Mouse (Mus musculus): Measurements from ENCODE around the gene Orm3. TPM values are rescaled to one million over a fixed set of nuclear protein-coding genes. Genes with fewer than 3 reads are reported as not detected.
A peak's percentile ranks its signal among the peaks of the same experiment; 100 is the strongest.

Gene Orm3
- polyA plus RNA-seq, 1 experiment from 2014 or later = not detected

DNA sequence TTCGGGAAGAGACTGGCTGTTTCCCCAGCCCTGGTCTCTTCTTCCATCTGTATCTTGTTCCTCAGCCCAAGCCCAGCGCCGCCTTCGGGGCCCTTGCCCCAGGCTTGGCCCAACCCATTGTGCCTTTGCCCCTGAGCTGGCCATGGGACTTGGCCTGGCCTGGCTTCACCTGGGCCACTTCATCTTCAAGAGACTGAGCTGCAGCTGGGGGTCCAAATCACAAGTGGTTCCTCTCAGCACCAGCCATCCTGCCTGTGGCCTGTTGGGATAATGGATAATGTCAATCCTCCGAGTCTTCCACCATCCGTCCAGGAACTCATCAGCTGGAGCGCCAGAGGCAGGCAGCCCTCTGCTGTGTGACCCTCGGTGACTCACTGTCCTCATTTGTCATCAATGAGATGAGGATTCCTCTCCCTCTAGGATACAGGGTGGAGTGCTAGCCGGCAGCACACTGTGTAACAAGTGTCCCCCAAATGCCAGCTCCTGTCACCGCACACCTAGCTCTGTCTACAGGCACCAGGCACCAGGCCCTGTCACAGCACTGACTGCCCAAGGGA is 42.1 kb downstream of the Orm3 start:
- no peak for ATAC-seq
- peaks cover 9% of the 10 kb centered on the region; the same call in 1 of the 2 replicates for H3K36me3 ChIP-seq (ENCODE audit: control insufficient read depth, insufficient read depth)
- 88% methylated on average over 10 of the region's 10 CpGs for WGBS
- H3K27ac ChIP-seq (ENCODE audit: low read length) = no peak overlapping the region
- H3K4me2 ChIP-seq (ENCODE audit: low read length) = no peak overlapping the region
- peaks cover 24% of the 10 kb centered on the region for H3K4me1 ChIP-seq (replicated peaks; ENCODE audit: control insufficient read depth, insufficient read depth, low read length)
- H3K9me3 ChIP-seq (ENCODE audit: control insufficient read depth, low read length) = no peaks in the 10 kb centered on the region
- H3K27me3 ChIP-seq (replicated peaks; ENCODE audit: control insufficient read depth, insufficient read depth, low read length) = no peaks in the 10 kb centered on the region
- no peak overlapping the region for H3K9ac ChIP-seq (replicated peaks; ENCODE audit: low read depth, low read length)
- no peak overlapping the region for H3K4me3 ChIP-seq (replicated peaks; ENCODE audit: low read length)

DNA sequence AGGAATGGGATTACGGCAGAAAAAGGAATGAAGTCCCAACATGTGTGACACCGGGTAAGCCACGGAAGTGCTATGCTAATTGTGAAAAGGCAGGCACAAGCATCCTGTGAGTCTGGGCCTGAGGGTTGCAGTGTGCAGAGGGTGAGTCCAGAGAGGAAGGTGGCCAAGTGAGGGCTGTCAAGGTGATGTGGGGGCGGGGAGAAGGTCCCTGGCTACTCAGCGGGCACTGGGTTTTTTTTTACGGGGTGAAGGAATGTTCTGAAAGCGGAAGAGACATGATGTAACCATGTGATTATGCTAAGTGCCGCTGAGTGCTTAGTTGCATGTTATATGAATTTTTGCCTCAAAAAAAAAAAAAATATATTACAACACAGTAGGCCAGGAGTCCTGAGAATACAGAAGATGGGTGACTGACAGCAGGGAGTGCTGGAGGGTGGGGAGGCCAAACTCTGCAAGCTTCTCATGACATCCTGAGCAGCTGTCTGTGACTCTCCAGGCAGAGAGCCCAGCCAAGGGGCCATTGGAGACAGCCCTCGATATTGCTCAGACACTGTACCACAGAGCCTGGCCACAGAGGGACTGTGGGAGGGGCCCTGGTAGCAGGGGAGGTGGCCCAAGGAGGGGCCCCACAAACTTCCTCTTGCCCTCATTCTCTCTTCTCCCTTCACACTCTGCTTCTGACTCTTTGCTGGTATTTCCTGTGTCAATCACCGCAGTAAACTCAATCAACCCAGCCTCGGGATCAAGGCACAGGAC is 43.1 kb downstream of the Orm3 start:
- Histone ChIP-seq H3K4me3 (replicated peaks; ENCODE audit: low read length) (no peak overlapping the region), H3K9ac (replicated peaks; ENCODE audit: low read depth, low read length) (no peak overlapping the region), H3K27me3 (replicated peaks; ENCODE audit: control insufficient read depth, insufficient read depth, low read length) (no peaks in the 10 kb centered on the region), H3K4me2 (ENCODE audit: low read length) (no peak overlapping the region), H3K9me3 (ENCODE audit: control insufficient read depth, low read length) (no peaks in the 10 kb centered on the region), H3K4me1 (replicated peaks; ENCODE audit: control insufficient read depth, insufficient read depth, low read length) (peaks cover 34% of the 10 kb centered on the region), H3K36me3 (ENCODE audit: control insufficient read depth, insufficient read depth) (peaks cover 9% of the 10 kb centered on the region; the same call in 1 of the 2 replicates), H3K27ac (ENCODE audit: low read length) (no peak overlapping the region)
- no peak for ATAC-seq
- WGBS = 61% methylated on average over 11 of the region's 11 CpGs

DNA sequence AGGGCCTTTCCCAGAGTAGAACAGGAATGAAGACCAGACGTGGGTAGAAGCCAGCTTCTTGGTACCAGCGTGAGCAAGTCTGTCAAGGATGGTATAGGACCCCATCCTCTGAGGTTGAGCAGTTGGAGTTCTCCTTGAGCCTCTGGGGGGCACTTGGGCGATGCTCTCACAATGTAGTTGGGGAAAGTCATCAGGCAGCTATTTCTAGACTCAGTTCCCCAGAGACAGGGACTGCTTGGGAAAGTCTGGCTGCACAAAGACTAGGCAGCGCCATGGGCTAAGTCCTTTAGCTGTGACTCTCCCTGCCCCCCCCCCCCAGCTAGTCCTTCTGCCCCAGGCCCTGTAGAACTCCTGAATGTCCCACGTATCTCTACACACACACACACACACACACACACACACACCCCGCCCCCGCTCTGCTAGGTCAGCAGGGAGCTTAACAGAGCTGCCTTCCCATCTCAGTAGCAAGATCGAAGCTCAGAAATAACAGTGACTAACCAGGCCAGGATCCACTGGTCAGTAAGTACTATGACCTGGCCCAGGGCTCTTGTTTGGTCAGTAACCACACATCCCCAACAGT is 43.8 kb downstream of the Orm3 start:
- 70% methylated on average over 8 of the region's 8 CpGs for WGBS
- peaks cover 42% of the 10 kb centered on the region for H3K4me1 ChIP-seq (replicated peaks; ENCODE audit: control insufficient read depth, insufficient read depth, low read length)
- ATAC-seq = no peak
- H3K4me2 ChIP-seq (ENCODE audit: low read length) = no peak overlapping the region; the same call in 1 of the 2 replicates
- peaks cover 7% of the 10 kb centered on the region; the same call in 1 of the 2 replicates for H3K36me3 ChIP-seq (ENCODE audit: control insufficient read depth, insufficient read depth)
- no peak overlapping the region for H3K4me3 ChIP-seq (replicated peaks; ENCODE audit: low read length)
- no peaks in the 10 kb centered on the region for H3K27me3 ChIP-seq (replicated peaks; ENCODE audit: control insufficient read depth, insufficient read depth, low read length)
- no peaks in the 10 kb centered on the region for H3K9me3 ChIP-seq (ENCODE audit: control insufficient read depth, low read length)
- no peak overlapping the region for H3K27ac ChIP-seq (ENCODE audit: low read length)
- H3K9ac ChIP-seq (replicated peaks; ENCODE audit: low read depth, low read length) = no peak overlapping the region

DNA sequence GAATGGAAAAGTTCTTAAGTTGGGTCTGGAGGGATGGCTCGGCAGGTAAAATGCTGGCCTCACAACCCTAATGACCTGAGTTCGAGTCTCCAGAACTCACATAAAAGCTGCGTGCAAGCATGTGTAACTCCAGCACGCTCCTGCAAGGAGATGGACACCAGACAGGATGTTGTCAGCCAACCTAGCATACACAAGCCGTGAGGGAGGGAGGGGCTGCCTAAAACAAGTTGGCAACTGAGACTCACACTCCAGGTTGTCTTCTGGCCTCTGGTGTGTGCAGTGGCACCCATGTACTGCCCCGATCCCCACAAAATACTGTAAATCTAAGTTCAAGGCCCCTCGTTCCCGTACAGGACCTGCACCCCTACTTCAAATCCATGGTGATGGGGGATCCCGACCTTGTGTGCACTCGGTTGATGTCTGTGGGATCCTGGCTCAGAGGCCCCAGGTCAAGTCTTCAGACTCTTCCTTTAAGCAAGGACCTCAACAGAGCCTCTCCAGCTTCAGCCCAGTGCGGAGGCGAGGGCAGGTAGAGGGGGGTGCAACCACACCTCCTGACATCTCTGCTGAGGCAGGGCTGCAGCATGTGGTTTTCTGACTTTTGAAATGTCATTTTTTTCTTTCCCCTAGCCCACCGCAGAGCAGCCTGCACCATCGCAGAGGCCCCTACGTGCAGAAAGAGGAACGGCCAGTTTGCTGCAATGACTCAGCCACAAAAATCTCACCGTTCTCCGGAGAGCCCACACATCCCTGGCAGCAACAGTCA is 44.8 kb downstream of the Orm3 start:
- no peak overlapping the region for H3K9ac ChIP-seq (replicated peaks; ENCODE audit: low read depth, low read length)
- ATAC-seq = no peak
- 92% methylated on average over 18 of the region's 18 CpGs for WGBS
- no peak overlapping the region for H3K4me3 ChIP-seq (replicated peaks; ENCODE audit: low read length)
- peaks cover 51% of the 10 kb centered on the region for H3K4me1 ChIP-seq (replicated peaks; ENCODE audit: control insufficient read depth, insufficient read depth, low read length)
- H3K27ac ChIP-seq (ENCODE audit: low read length) = no peak overlapping the region
- no peaks in the 10 kb centered on the region for H3K36me3 ChIP-seq (ENCODE audit: control insufficient read depth, insufficient read depth)
- no peaks in the 10 kb centered on the region for H3K27me3 ChIP-seq (replicated peaks; ENCODE audit: control insufficient read depth, insufficient read depth, low read length)
- no peaks in the 10 kb centered on the region for H3K9me3 ChIP-seq (ENCODE audit: control insufficient read depth, low read length)
- no peak overlapping the region for H3K4me2 ChIP-seq (ENCODE audit: low read length)

DNA sequence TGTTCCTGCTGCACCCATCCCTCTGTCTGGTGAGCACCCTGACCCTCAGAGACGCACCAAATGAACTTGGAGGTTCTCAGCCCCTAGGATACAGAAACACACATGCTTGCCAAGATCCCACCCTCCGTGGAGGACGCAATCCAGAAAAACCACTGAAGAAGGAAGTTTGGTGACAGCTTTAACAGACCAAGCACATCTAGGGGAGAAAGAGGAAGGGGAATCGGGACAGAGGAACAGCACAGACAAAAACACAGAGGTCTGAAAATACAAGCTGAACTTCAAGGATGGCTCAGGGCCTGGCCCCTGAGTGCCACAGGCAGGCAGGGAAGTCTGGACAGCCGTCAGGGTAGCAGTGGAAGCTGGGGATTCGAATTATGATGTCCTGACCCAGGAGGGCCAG is 45.7 kb downstream of the Orm3 start:
- Histone ChIP-seq H3K4me3 (replicated peaks; ENCODE audit: low read length) (no peak overlapping the region), H3K4me1 (replicated peaks; ENCODE audit: control insufficient read depth, insufficient read depth, low read length) (peaks cover 58% of the 10 kb centered on the region), H3K27me3 (replicated peaks; ENCODE audit: control insufficient read depth, insufficient read depth, low read length) (no peaks in the 10 kb centered on the region), H3K4me2 (ENCODE audit: low read length) (no peak overlapping the region), H3K27ac (ENCODE audit: low read length) (no peak overlapping the region), H3K9ac (replicated peaks; ENCODE audit: low read depth, low read length) (no peak overlapping the region), H3K9me3 (ENCODE audit: control insufficient read depth, low read length) (no peaks in the 10 kb centered on the region), H3K36me3 (ENCODE audit: control insufficient read depth, insufficient read depth) (no peaks in the 10 kb centered on the region)
- 71% methylated on average over 6 of the region's 6 CpGs for WGBS
- ATAC-seq = no peak

DNA sequence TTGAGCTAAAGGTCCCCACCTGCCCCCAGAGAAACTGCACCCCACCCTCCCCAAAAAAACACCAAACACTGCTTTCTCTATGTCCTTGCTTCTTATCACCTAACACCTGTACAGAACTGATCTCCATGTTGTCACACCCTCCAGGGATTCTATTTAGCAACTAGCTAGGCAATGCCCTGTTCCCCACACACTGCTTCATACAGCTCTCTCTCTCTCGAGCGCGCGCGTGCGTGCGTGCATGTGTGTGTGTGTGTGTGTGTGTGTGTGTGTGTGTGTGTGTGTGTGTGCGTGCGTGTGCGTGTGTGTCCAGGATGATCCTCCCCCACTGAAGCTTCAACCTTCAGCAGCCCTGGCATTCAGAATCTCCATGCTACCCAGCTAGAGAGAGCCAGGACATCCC is 46.1 kb downstream of the Orm3 start:
- H3K4me1 ChIP-seq (replicated peaks; ENCODE audit: control insufficient read depth, insufficient read depth, low read length) = peaks cover 62% of the 10 kb centered on the region
- H3K27ac ChIP-seq (ENCODE audit: low read length) = peak overlapping the region; percentile 88
- no peaks in the 10 kb centered on the region for H3K27me3 ChIP-seq (replicated peaks; ENCODE audit: control insufficient read depth, insufficient read depth, low read length)

DNA sequence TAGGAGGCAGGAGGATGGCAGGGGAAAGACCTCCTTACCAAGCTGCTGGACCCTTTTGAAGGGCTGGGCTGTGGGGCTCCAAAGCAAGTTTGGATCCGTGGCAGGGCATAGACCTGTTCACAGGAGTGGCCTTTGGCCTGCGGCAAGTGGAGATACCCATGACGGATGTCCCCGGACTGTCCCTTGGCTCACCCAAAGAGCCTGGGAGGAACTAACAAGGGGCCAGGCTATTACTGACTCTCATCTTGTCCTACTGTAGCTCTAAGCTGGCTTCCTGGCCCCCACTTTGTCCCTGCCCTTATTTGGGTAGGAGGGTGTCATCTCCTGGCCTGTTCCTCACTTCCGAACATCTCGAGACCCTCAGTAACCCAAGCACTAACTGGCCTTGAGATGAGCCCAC is 46.6 kb downstream of the Orm3 start:
- peak overlapping the region; percentile 50 for H3K9ac ChIP-seq (replicated peaks; ENCODE audit: low read depth, low read length)
- no peaks in the 10 kb centered on the region for H3K9me3 ChIP-seq (ENCODE audit: control insufficient read depth, low read length)
- WGBS = 62% methylated on average over 6 of the region's 6 CpGs

More for the DNA sequence above, 46.1 kb downstream of the Orm3 start:
- Histone ChIP-seq H3K4me3 (replicated peaks; ENCODE audit: low read length) (no peak overlapping the region), H3K4me2 (ENCODE audit: low read length) (no peak overlapping the region), H3K9me3 (ENCODE audit: control insufficient read depth, low read length) (no peaks in the 10 kb centered on the region), H3K36me3 (ENCODE audit: control insufficient read depth, insufficient read depth) (no peaks in the 10 kb centered on the region), H3K9ac (replicated peaks; ENCODE audit: low read depth, low read length) (no peak overlapping the region)
- WGBS = 93% methylated on average over 10 of the region's 10 CpGs
- no peak for ATAC-seq

DNA sequence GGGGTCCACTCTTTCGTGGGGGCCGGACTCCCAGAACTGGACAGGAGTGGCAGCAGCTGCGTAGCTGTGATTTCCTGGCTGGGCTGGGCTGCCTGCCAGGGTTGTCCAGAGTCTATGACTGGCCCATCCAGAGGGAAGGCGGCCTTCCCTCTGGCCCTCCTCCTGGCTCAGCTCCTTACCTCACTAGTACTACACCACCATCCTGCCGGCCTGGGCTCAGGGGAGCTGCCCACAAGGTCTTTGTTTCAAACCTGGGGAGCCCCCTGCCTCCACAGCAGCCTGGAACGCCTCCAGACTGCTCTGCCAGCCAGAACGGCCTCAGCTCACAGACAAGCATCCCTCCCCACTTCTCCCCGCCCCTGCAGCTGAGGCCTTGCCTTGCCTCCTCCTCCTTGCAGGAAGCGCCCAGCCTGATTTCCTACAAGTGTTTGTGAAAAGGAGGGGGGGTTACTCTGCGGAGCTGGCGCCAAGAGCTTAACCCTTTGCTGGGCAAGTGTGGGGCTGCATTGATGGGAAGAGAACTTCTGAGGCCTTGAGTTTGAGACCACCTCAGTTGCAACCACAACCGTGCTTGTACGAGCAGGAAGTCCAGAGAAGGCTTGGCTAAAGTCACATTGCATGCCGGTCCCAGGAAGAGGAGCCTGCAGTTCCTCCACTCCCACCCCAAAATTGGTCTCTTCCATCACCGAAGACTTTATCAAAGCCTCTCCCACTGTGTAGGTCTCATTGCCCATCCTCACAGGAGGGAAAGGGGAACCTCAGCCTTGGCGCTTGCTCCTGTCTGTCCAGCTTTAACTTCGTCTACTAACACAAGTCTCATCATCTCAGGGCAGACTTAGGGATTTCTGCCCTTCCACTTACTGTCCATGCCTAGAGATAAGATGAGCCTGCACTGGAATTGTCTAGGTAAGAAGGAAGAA is 47.3 kb downstream of the Orm3 start, which contains the start of gene Akna:
TSS of gene Akna (minus strand) at position 315 of the 920 bp plus-strand sequence.
- WGBS = 6% methylated on average over 17 of the region's 17 CpGs
- Histone ChIP-seq H3K27ac (ENCODE audit: low read length) (peak within 1 kb of the TSS; percentile 88), H3K9me3 (ENCODE audit: control insufficient read depth, low read length) (no peaks in the 10 kb centered on the region), H3K4me1 (replicated peaks; ENCODE audit: control insufficient read depth, insufficient read depth, low read length) (peaks cover 72% of the 10 kb centered on the region), H3K4me2 (ENCODE audit: low read length) (peak within 1 kb of the TSS; percentile 46), H3K36me3 (ENCODE audit: control insufficient read depth, insufficient read depth) (no peaks in the 10 kb centered on the region), H3K9ac (replicated peaks; ENCODE audit: low read depth, low read length) (peak within 1 kb of the TSS; percentile 50), H3K4me3 (replicated peaks; ENCODE audit: low read length) (peak within 1 kb of the TSS; percentile 26), H3K27me3 (replicated peaks; ENCODE audit: control insufficient read depth, insufficient read depth, low read length) (no peaks in the 10 kb centered on the region)
- ATAC-seq = peak; percentile 79

More for the DNA sequence above, 46.6 kb downstream of the Orm3 start:
- no peaks in the 10 kb centered on the region for H3K36me3 ChIP-seq (ENCODE audit: control insufficient read depth, insufficient read depth)
- ATAC-seq = no peak
- H3K27me3 ChIP-seq (replicated peaks; ENCODE audit: control insufficient read depth, insufficient read depth, low read length) = no peaks in the 10 kb centered on the region
- peak overlapping the region; percentile 46 for H3K4me2 ChIP-seq (ENCODE audit: low read length)
- H3K27ac ChIP-seq (ENCODE audit: low read length) = peak overlapping the region; percentile 88
- H3K4me3 ChIP-seq (replicated peaks; ENCODE audit: low read length) = peak overlapping the region; percentile 26
- peaks cover 66% of the 10 kb centered on the region for H3K4me1 ChIP-seq (replicated peaks; ENCODE audit: control insufficient read depth, insufficient read depth, low read length)

Data from forebrain, embryonic 16.5 days (tissue).